Mouse (Mus musculus) myocyte (in vitro differentiated cells): ENCODE results near the gene Grid2. TPM values are rescaled to one million over a fixed set of nuclear protein-coding genes. Genes with fewer than 3 reads are reported as not detected.
A peak's percentile ranks its signal among the peaks of the same experiment; 100 is the strongest.

Experiments used
- H3K27me3 ChIP-seq: one replicate; pipeline ENCODE4 v1.6.1; 2011; ENCODE audit not compliant: control insufficient read depth, insufficient read depth, insufficient read length
- H3K36me3 ChIP-seq: one replicate; pipeline ENCODE4 v1.6.1; 2011; ENCODE audit not compliant: control insufficient read depth, insufficient read depth
- H3K4me2 ChIP-seq: one replicate; pipeline ENCODE4 v1.6.1; 2011; ENCODE audit warnings: low read depth, control low read depth
- H3K4me3 ChIP-seq: one replicate; pipeline ENCODE4 v1.5.1; 2011; ENCODE audit warnings: mild to moderate bottlenecking, control low read depth, moderate library complexity
- H3K79me2 ChIP-seq: one replicate; pipeline ENCODE4 v1.6.1; 2011; ENCODE audit not compliant: control insufficient read depth, insufficient read depth
- H3ac ChIP-seq: one replicate; pipeline ENCODE4 v1.6.1; 2011; ENCODE audit not compliant: control insufficient read depth, insufficient read length
- CEBPB ChIP-seq: IDR thresholded peaks from 2 replicates; pipeline ENCODE4 v1.6.1; 2011; ENCODE audit warnings: mild to moderate bottlenecking, moderate library complexity; ENCODE audit not compliant: poor library complexity, insufficient read depth, severe bottlenecking
- E2F4 ChIP-seq: IDR thresholded peaks from one replicate; pipeline ENCODE4 v1.6.1; 2011; ENCODE audit warnings: mild to moderate bottlenecking, control low read depth, moderate library complexity; ENCODE audit not compliant: insufficient read depth
- MAX ChIP-seq: IDR thresholded peaks from one replicate; pipeline ENCODE4 v1.6.1; 2011; ENCODE audit warnings: low read depth, mild to moderate bottlenecking, control low read depth
- MYOD1 ChIP-seq, 3 experiments: IDR thresholded peaks; one replicate each; pipeline ENCODE4 v1.6.1; 2011; ENCODE audit warnings: control low read depth in 2 of 3, low read depth in 2 of 3, mild to moderate bottlenecking in 2 of 3, moderate library complexity in 1 of 3; ENCODE audit not compliant: insufficient read length in 2 of 3, control insufficient read depth in 1 of 3
- MYOG ChIP-seq, 3 experiments: IDR thresholded peaks; one replicate each; pipeline ENCODE4 v1.6.1; 2011; ENCODE audit warnings: control low read depth in 2 of 3, low read depth in 2 of 3, mild to moderate bottlenecking in 2 of 3; ENCODE audit not compliant: insufficient read length in 2 of 3, control insufficient read depth in 1 of 3, insufficient read depth in 1 of 3
- POLR2A ChIP-seq: IDR thresholded peaks from one replicate; pipeline ENCODE4 v1.6.1; 2011; ENCODE audit warnings: low read depth, mild to moderate bottlenecking, control low read depth, moderate library complexity; ENCODE audit not compliant: insufficient read length
- POLR2AphosphoS2 ChIP-seq: IDR thresholded peaks from one replicate; pipeline ENCODE4 v1.6.1; 2011; ENCODE audit warnings: low read depth, control low read depth; ENCODE audit not compliant: insufficient read length
- REST ChIP-seq: IDR thresholded peaks from one replicate; pipeline ENCODE4 v1.6.1; 2011; ENCODE audit warnings: mild to moderate bottlenecking, control low read depth, moderate library complexity; ENCODE audit not compliant: insufficient read depth, insufficient read length
- SRF ChIP-seq: IDR thresholded peaks from one replicate; pipeline ENCODE4 v1.6.1; 2011; ENCODE audit warnings: low read depth; ENCODE audit not compliant: control insufficient read depth, insufficient read length
- TCF12 ChIP-seq: IDR thresholded peaks from one replicate; pipeline ENCODE4 v1.6.1; 2011; ENCODE audit warnings: mild to moderate bottlenecking, control low read depth; ENCODE audit not compliant: poor library complexity, insufficient read depth, severe bottlenecking
- TCF3 ChIP-seq: IDR thresholded peaks from one replicate; pipeline ENCODE4 v1.6.1; 2011; ENCODE audit warnings: low read depth, control low read depth; ENCODE audit not compliant: insufficient read length
- USF1 ChIP-seq: IDR thresholded peaks from one replicate; pipeline ENCODE4 v1.6.1; 2011; ENCODE audit warnings: low read depth, mild to moderate bottlenecking, control low read depth, moderate library complexity
- polyA plus RNA-seq: library from polyadenylated mRNA; unstranded; fragments of >200 nt; fragmentation: generic; extraction: Trizol; gene quantifications from one replicate; pipeline ENCODE4 v1.2.1, GENCODE M21; 2012; ENCODE audit warnings: missing spikeins

Grid2 gene
- polyA plus RNA-seq, 1 experiment: not detected

- Histone ChIP-seq H3K36me3 (no peaks in the 10 kb centered on the region), H3K4me3 (no peak within 1 kb of the TSS), H3K79me2 (no peaks in the 10 kb centered on the region), H3K27me3 (peaks cover 9% of the 10 kb centered on the region), H3ac (no peak within 1 kb of the TSS), H3K4me2 (peak within 1 kb of the TSS; percentile 42)
- TF ChIP-seq TCF12 (no peak), TCF3 (no peak), MYOD1 (IDR thresholded peaks at IDR 0.05; ENCODE audit: control insufficient read depth in 1 of 3, insufficient read length in 2 of 3, low read depth in 2 of 3) (no peak), CEBPB (no peak), MYOG (IDR thresholded peaks at IDR 0.05; ENCODE audit: control insufficient read depth in 1 of 3, insufficient read depth in 1 of 3, insufficient read length in 2 of 3, low read depth in 2 of 3) (no peak), POLR2A (no peak), REST (no peak), MAX (no peak), SRF (no peak), E2F4 (no peak), POLR2AphosphoS2 (no peak), USF1 (no peak)
Measured at GRCm38 (mm10) chr6:64728499-64729198, 1473.0 kb downstream of the Grid2 start, which contains the start of gene Atoh1. TSS of gene Atoh1 (plus strand) at chr6:64729125.

- Histone ChIP-seq H3K36me3 (no peaks in the 10 kb centered on the region), H3K4me2 (no peak overlapping the region), H3K4me3 (no peak overlapping the region), H3K79me2 (no peaks in the 10 kb centered on the region), H3K27me3 (peaks cover 9% of the 10 kb centered on the region), H3ac (no peak overlapping the region)
- TF ChIP-seq MYOG (IDR thresholded peaks at IDR 0.05; ENCODE audit: control insufficient read depth in 1 of 3, insufficient read depth in 1 of 3, insufficient read length in 2 of 3, low read depth in 2 of 3): peak in 1 of 3 experiments; percentile 5
- TF ChIP-seq TCF3: no peak
Measured at GRCm38 (mm10) chr6:64729231-64730011, 1473.7 kb downstream of the Grid2 start.

- peaks cover 9% of the 10 kb centered on the region for H3K27me3 ChIP-seq
- TF ChIP-seq MYOG (IDR thresholded peaks at IDR 0.05; ENCODE audit: control insufficient read depth in 1 of 3, insufficient read depth in 1 of 3, insufficient read length in 2 of 3, low read depth in 2 of 3) (no peak), MYOD1 (IDR thresholded peaks at IDR 0.05; ENCODE audit: control insufficient read depth in 1 of 3, insufficient read length in 2 of 3, low read depth in 2 of 3) (no peak), USF1 (no peak), E2F4 (no peak), TCF3 (no peak), CEBPB (no peak), POLR2A (no peak)
- no peak overlapping the region for H3K4me2 ChIP-seq
- H3K36me3 ChIP-seq: no peaks in the 10 kb centered on the region
- H3K4me3 ChIP-seq: no peak overlapping the region
- H3K79me2 ChIP-seq: no peaks in the 10 kb centered on the region
- no peak overlapping the region for H3ac ChIP-seq
Measured at GRCm38 (mm10) chr6:64730030-64730429, 1474.4 kb downstream of the Grid2 start.

- Histone ChIP-seq H3K79me2 (no peaks in the 10 kb centered on the region), H3ac (no peak overlapping the region), H3K27me3 (peaks cover 9% of the 10 kb centered on the region), H3K4me2 (no peak overlapping the region), H3K4me3 (no peak overlapping the region), H3K36me3 (no peaks in the 10 kb centered on the region)
- TF ChIP-seq MYOG (IDR thresholded peaks at IDR 0.05; ENCODE audit: control insufficient read depth in 1 of 3, insufficient read depth in 1 of 3, insufficient read length in 2 of 3, low read depth in 2 of 3): no peak
- no peak for TF ChIP-seq MAX
- TF ChIP-seq USF1: no peak
- no peak for TF ChIP-seq SRF
- TF ChIP-seq POLR2A: no peak
- TF ChIP-seq E2F4: no peak
- no peak for TF ChIP-seq POLR2AphosphoS2
- TF ChIP-seq TCF3: no peak
- no peak for TF ChIP-seq CEBPB
- TF ChIP-seq REST: no peak
- no peak for TF ChIP-seq MYOD1 (IDR thresholded peaks at IDR 0.05; ENCODE audit: control insufficient read depth in 1 of 3, insufficient read length in 2 of 3, low read depth in 2 of 3)
- TF ChIP-seq TCF12: no peak
Measured at GRCm38 (mm10) chr6:64730506-64731020, 1474.9 kb downstream of the Grid2 start.
